Mouse (Mus musculus): ENCODE measurements around the gene Haus3.

The Haus3 gene

GRCm38 (mm10) chr5:34105681-34106080 lies 63.6 kb downstream of the Haus3 start:
- no peak for DNase-seq (ENCODE audit: low spot score)
